Mouse (Mus musculus) olfactory bulb, adult 2 months (tissue): ENCODE measurements around the gene Medag.

ENCODE experiments used
- CTCF ChIP-seq: fragments of 200-500 bp; IDR thresholded peaks from 2 replicates; pipeline ENCODE4 v1.5.1; 2012; ENCODE audit warnings: low read depth, mild to moderate bottlenecking, low read length, moderate library complexity; ENCODE audit not compliant: insufficient read depth
- POLR2A ChIP-seq: fragments of 200-500 bp; IDR thresholded peaks from 2 replicates; pipeline ENCODE4 v1.6.1; 2012; ENCODE audit warnings: mild to moderate bottlenecking, low read depth, low read length, moderate library complexity; ENCODE audit not compliant: insufficient read depth

DNA sequence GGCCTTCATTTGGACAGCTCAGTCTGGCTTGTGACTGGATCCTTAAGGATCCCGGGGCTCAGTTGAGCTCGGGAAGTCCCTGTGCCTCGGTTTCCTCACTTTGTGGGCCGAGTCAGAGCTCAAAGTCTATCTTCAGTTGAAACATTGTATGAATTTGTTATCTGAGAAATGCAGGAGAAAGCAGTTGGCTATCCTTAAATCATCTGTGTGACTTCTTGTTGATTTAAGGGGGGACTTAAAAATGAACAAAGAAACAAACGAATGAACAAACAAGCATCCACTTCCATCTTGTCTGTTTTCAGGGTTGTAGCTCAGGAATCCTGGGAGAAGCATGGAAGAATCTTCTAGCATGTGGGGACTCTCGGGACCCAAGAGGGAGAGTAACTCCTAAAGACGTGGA, 35.2 kb upstream of the Medag start:
- TF ChIP-seq CTCF, result no peak
- TF ChIP-seq POLR2A, result no peak
